Mouse (Mus musculus): ENCODE measurements around the gene Ube2j1. TPM values are rescaled to one million over a fixed set of nuclear protein-coding genes. Genes with fewer than 3 reads are reported as not detected.

Ube2j1 gene
- polyA plus RNA-seq, 1 experiment from 2014 or later, result 43.0 TPM

GRCm38 (mm10) chr4:33066223-33066960, 35.2 kb downstream of the Ube2j1 start:
- H3K4me3 ChIP-seq (ENCODE audit: low read length), result no peak overlapping the region; the same call in 1 of the 2 replicates
- no peak overlapping the region for H3K27ac ChIP-seq (ENCODE audit: low read length)
- H3K4me2 ChIP-seq (ENCODE audit: low read depth, low read length), result peak overlapping the region; percentile 13; the same call in 1 of the 2 replicates
- no peak overlapping the region for H3K9ac ChIP-seq (ENCODE audit: low read depth, low read length)
- no peaks in the 10 kb centered on the region for H3K4me1 ChIP-seq (ENCODE audit: control insufficient read depth, insufficient read depth, low read length)
- no peaks in the 10 kb centered on the region for H3K9me3 ChIP-seq (ENCODE audit: control insufficient read depth, low read length)
- ATAC-seq, result no peak
- H3K36me3 ChIP-seq (ENCODE audit: control insufficient read depth, insufficient read depth, low read length), result no peaks in the 10 kb centered on the region
- 36% methylated on average over 14 of the region's 14 CpGs for WGBS
- H3K27me3 ChIP-seq (replicated peaks; ENCODE audit: control insufficient read depth, insufficient read depth, low read length), result no peaks in the 10 kb centered on the region

- WGBS, result 93% methylated on average over 3 of the region's 3 CpGs
- H3K4me1 ChIP-seq (ENCODE audit: control insufficient read depth, insufficient read depth, low read length), result no peaks in the 10 kb centered on the region
- no peaks in the 10 kb centered on the region for H3K27me3 ChIP-seq (replicated peaks; ENCODE audit: control insufficient read depth, insufficient read depth, low read length)
- no peak for ATAC-seq
- no peak overlapping the region for H3K27ac ChIP-seq (ENCODE audit: low read length)
- H3K9ac ChIP-seq (ENCODE audit: low read depth, low read length), result no peak overlapping the region
- H3K36me3 ChIP-seq (ENCODE audit: control insufficient read depth, insufficient read depth, low read length), result no peaks in the 10 kb centered on the region
- no peak overlapping the region for H3K4me3 ChIP-seq (ENCODE audit: low read length)
- H3K4me2 ChIP-seq (ENCODE audit: low read depth, low read length), result no peak overlapping the region
- no peaks in the 10 kb centered on the region for H3K9me3 ChIP-seq (ENCODE audit: control insufficient read depth, low read length)
These were observed 36.1 kb downstream of the Ube2j1 start for GRCm38 (mm10) chr4:33067331-33067730.

GRCm38 (mm10) chr4:33067826-33068225, 36.6 kb downstream of the Ube2j1 start:
- WGBS, result 90% methylated on average over 6 of the region's 6 CpGs
- H3K27ac ChIP-seq (ENCODE audit: low read length), result no peak overlapping the region
- H3K27me3 ChIP-seq (replicated peaks; ENCODE audit: control insufficient read depth, insufficient read depth, low read length), result no peaks in the 10 kb centered on the region
- no peak overlapping the region for H3K4me2 ChIP-seq (ENCODE audit: low read depth, low read length)
- ATAC-seq, result no peak
- no peak overlapping the region for H3K4me3 ChIP-seq (ENCODE audit: low read length)
- H3K36me3 ChIP-seq (ENCODE audit: control insufficient read depth, insufficient read depth, low read length), result no peaks in the 10 kb centered on the region
- no peaks in the 10 kb centered on the region for H3K9me3 ChIP-seq (ENCODE audit: control insufficient read depth, low read length)
- no peak overlapping the region for H3K9ac ChIP-seq (ENCODE audit: low read depth, low read length)
- H3K4me1 ChIP-seq (ENCODE audit: control insufficient read depth, insufficient read depth, low read length), result no peaks in the 10 kb centered on the region

GRCm38 (mm10) chr4:33068894-33069293, 37.7 kb downstream of the Ube2j1 start:
- Histone ChIP-seq H3K27ac (ENCODE audit: low read length) (no peak overlapping the region), H3K4me2 (ENCODE audit: low read depth, low read length) (no peak overlapping the region), H3K27me3 (replicated peaks; ENCODE audit: control insufficient read depth, insufficient read depth, low read length) (no peaks in the 10 kb centered on the region), H3K9me3 (ENCODE audit: control insufficient read depth, low read length) (no peaks in the 10 kb centered on the region), H3K36me3 (ENCODE audit: control insufficient read depth, insufficient read depth, low read length) (no peaks in the 10 kb centered on the region), H3K4me1 (ENCODE audit: control insufficient read depth, insufficient read depth, low read length) (no peaks in the 10 kb centered on the region), H3K9ac (ENCODE audit: low read depth, low read length) (no peak overlapping the region), H3K4me3 (ENCODE audit: low read length) (no peak overlapping the region)
- no peak for ATAC-seq
- WGBS, result 70% methylated on average over 6 of the region's 6 CpGs

- H3K36me3 ChIP-seq (ENCODE audit: control insufficient read depth, insufficient read depth, low read length), result no peaks in the 10 kb centered on the region
- no peak overlapping the region for H3K27ac ChIP-seq (ENCODE audit: low read length)
- H3K27me3 ChIP-seq (replicated peaks; ENCODE audit: control insufficient read depth, insufficient read depth, low read length), result no peaks in the 10 kb centered on the region
- WGBS, result 89% methylated on average over 6 of the region's 6 CpGs
- no peak overlapping the region for H3K4me2 ChIP-seq (ENCODE audit: low read depth, low read length)
- no peak overlapping the region for H3K4me3 ChIP-seq (ENCODE audit: low read length)
- no peaks in the 10 kb centered on the region for H3K4me1 ChIP-seq (ENCODE audit: control insufficient read depth, insufficient read depth, low read length)
- no peaks in the 10 kb centered on the region for H3K9me3 ChIP-seq (ENCODE audit: control insufficient read depth, low read length)
- no peak for ATAC-seq
- no peak overlapping the region for H3K9ac ChIP-seq (ENCODE audit: low read depth, low read length)
These were observed 39.1 kb downstream of the Ube2j1 start for GRCm38 (mm10) chr4:33070326-33070725.

GRCm38 (mm10) chr4:33071337-33071736, 40.1 kb downstream of the Ube2j1 start:
- H3K9me3 ChIP-seq (ENCODE audit: control insufficient read depth, low read length), result no peaks in the 10 kb centered on the region
- H3K4me2 ChIP-seq (ENCODE audit: low read depth, low read length), result no peak overlapping the region
- no peak overlapping the region for H3K9ac ChIP-seq (ENCODE audit: low read depth, low read length)
- no peak for ATAC-seq
- H3K36me3 ChIP-seq (ENCODE audit: control insufficient read depth, insufficient read depth, low read length), result no peaks in the 10 kb centered on the region
- no peaks in the 10 kb centered on the region for H3K4me1 ChIP-seq (ENCODE audit: control insufficient read depth, insufficient read depth, low read length)
- no peak overlapping the region for H3K4me3 ChIP-seq (ENCODE audit: low read length)
- 82% methylated on average over 6 of the region's 6 CpGs for WGBS
- no peaks in the 10 kb centered on the region for H3K27me3 ChIP-seq (replicated peaks; ENCODE audit: control insufficient read depth, insufficient read depth, low read length)
- H3K27ac ChIP-seq (ENCODE audit: low read length), result no peak overlapping the region

GRCm38 (mm10) chr4:33072526-33073161, 41.4 kb downstream of the Ube2j1 start:
- H3K27ac ChIP-seq (ENCODE audit: low read length), result no peak overlapping the region
- no peaks in the 10 kb centered on the region for H3K36me3 ChIP-seq (ENCODE audit: control insufficient read depth, insufficient read depth, low read length)
- H3K4me1 ChIP-seq (ENCODE audit: control insufficient read depth, insufficient read depth, low read length), result no peaks in the 10 kb centered on the region
- H3K27me3 ChIP-seq (replicated peaks; ENCODE audit: control insufficient read depth, insufficient read depth, low read length), result no peaks in the 10 kb centered on the region
- no peak overlapping the region for H3K4me2 ChIP-seq (ENCODE audit: low read depth, low read length)
- 57% methylated on average over 11 of the region's 11 CpGs for WGBS
- no peak overlapping the region for H3K9ac ChIP-seq (ENCODE audit: low read depth, low read length)
- no peak for ATAC-seq
- no peak overlapping the region for H3K4me3 ChIP-seq (ENCODE audit: low read length)
- H3K9me3 ChIP-seq (ENCODE audit: control insufficient read depth, low read length), result no peaks in the 10 kb centered on the region

GRCm38 (mm10) chr4:33074406-33074805, 43.2 kb downstream of the Ube2j1 start:
- ATAC-seq, result no peak
- no peaks in the 10 kb centered on the region for H3K4me1 ChIP-seq (ENCODE audit: control insufficient read depth, insufficient read depth, low read length)
- H3K27ac ChIP-seq (ENCODE audit: low read length), result no peak overlapping the region
- no peaks in the 10 kb centered on the region for H3K36me3 ChIP-seq (ENCODE audit: control insufficient read depth, insufficient read depth, low read length)
- H3K4me3 ChIP-seq (ENCODE audit: low read length), result no peak overlapping the region
- no peak overlapping the region for H3K9ac ChIP-seq (ENCODE audit: low read depth, low read length)
- H3K4me2 ChIP-seq (ENCODE audit: low read depth, low read length), result no peak overlapping the region
- H3K9me3 ChIP-seq (ENCODE audit: control insufficient read depth, low read length), result no peaks in the 10 kb centered on the region
- WGBS, result 72% methylated on average over 4 of the region's 4 CpGs
- H3K27me3 ChIP-seq (replicated peaks; ENCODE audit: control insufficient read depth, insufficient read depth, low read length), result no peaks in the 10 kb centered on the region

GRCm38 (mm10) chr4:33074851-33075250, 43.6 kb downstream of the Ube2j1 start:
- Histone ChIP-seq H3K4me3 (ENCODE audit: low read length) (no peak overlapping the region), H3K9me3 (ENCODE audit: control insufficient read depth, low read length) (no peaks in the 10 kb centered on the region), H3K4me1 (ENCODE audit: control insufficient read depth, insufficient read depth, low read length) (no peaks in the 10 kb centered on the region), H3K36me3 (ENCODE audit: control insufficient read depth, insufficient read depth, low read length) (no peaks in the 10 kb centered on the region), H3K9ac (ENCODE audit: low read depth, low read length) (no peak overlapping the region), H3K27me3 (replicated peaks; ENCODE audit: control insufficient read depth, insufficient read depth, low read length) (no peaks in the 10 kb centered on the region), H3K4me2 (ENCODE audit: low read depth, low read length) (no peak overlapping the region), H3K27ac (ENCODE audit: low read length) (no peak overlapping the region)
- 76% methylated on average over 5 of the region's 5 CpGs for WGBS
- ATAC-seq, result no peak

Data from intestine, embryonic 16.5 days (tissue).